Mouse (Mus musculus): ENCODE data around the gene 4930432K21Rik. TPM values are rescaled to one million over a fixed set of nuclear protein-coding genes. Genes with fewer than 3 reads are reported as not detected.

Gene 4930432K21Rik
- polyA plus RNA-seq, 1 experiment from 2014 or later, result 0.83 TPM

- H3K9ac ChIP-seq (ENCODE audit: low read length), result no peak overlapping the region
Measured at GRCm38 (mm10) chr8:84206666-84207065, 58.8 kb downstream of the 4930432K21Rik start.

DNA sequence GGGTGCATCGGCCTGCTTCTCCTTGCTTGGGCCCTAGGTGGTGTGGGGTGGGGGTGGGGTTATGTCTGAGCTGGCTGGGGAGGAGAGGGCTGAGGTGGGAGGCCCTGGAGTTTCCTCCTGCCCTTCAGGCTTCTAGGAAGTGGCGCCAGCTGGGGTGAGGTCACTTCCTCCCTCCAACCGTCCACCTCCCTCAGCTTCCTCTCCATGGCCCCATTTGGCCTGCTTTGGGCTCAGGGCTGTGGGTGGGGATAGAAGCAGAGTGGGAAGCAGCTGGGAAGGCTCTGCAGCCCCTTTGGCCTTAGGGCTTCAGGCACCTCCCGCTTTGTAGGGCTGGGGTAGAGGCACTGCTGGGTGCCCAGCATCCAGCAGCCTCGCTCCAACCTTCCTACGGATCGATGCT, 60.0 kb downstream of the 4930432K21Rik start:
- WGBS, result 62% methylated on average over 7 of the region's 7 CpGs
- H3K27ac ChIP-seq (ENCODE audit: low read depth, low read length), result no peak overlapping the region
- DNase-seq (ENCODE audit: low spot score, missing footprints), result no peak
- H3K36me3 ChIP-seq (ENCODE audit: control insufficient read depth, insufficient read depth, low read length), result peaks cover 8% of the 10 kb centered on the region; the same call in 1 of the 2 replicates
- no peak overlapping the region for H3K4me2 ChIP-seq
- H3K4me1 ChIP-seq (ENCODE audit: control insufficient read depth, insufficient read depth, low read length), result peaks cover 13% of the 10 kb centered on the region; the same call in 1 of the 2 replicates
- H3K27me3 ChIP-seq (ENCODE audit: control insufficient read depth, insufficient read depth, low read length), result no peaks in the 10 kb centered on the region
- H3K9me3 ChIP-seq (ENCODE audit: control insufficient read depth, low read length), result no peaks in the 10 kb centered on the region
- ATAC-seq (ENCODE audit: low FRiP score), result no peak
- no peak overlapping the region for H3K9ac ChIP-seq (ENCODE audit: low read length)
- H3K4me3 ChIP-seq (ENCODE audit: low read depth, low read length), result no peak overlapping the region

More at GRCm38 (mm10) chr8:84206666-84207065, 58.8 kb downstream of the 4930432K21Rik start:
- H3K27me3 ChIP-seq (ENCODE audit: control insufficient read depth, insufficient read depth, low read length), result peaks cover under 1% of the 10 kb centered on the region; the same call in 1 of the 2 replicates
- no peak overlapping the region for H3K4me3 ChIP-seq (ENCODE audit: low read depth, low read length)
- no peak overlapping the region for H3K27ac ChIP-seq (ENCODE audit: low read depth, low read length)
- no peak overlapping the region for H3K4me2 ChIP-seq
- WGBS, result 88% methylated on average over 3 of the region's 3 CpGs
- peaks cover 4% of the 10 kb centered on the region; the same call in 1 of the 2 replicates for H3K36me3 ChIP-seq (ENCODE audit: control insufficient read depth, insufficient read depth, low read length)
- no peaks in the 10 kb centered on the region for H3K9me3 ChIP-seq (ENCODE audit: control insufficient read depth, low read length)
- ATAC-seq (ENCODE audit: low FRiP score) (no peak), DNase-seq (ENCODE audit: low spot score, missing footprints) (no peak)
- H3K4me1 ChIP-seq (ENCODE audit: control insufficient read depth, insufficient read depth, low read length), result peaks cover 13% of the 10 kb centered on the region

GRCm38 (mm10) chr8:84208381-84209380, 60.9 kb downstream of the 4930432K21Rik start:
- no peak overlapping the region for H3K4me2 ChIP-seq
- ATAC-seq (ENCODE audit: low FRiP score), result no peak
- no peak overlapping the region for H3K9ac ChIP-seq (ENCODE audit: low read length)
- no peaks in the 10 kb centered on the region for H3K27me3 ChIP-seq (ENCODE audit: control insufficient read depth, insufficient read depth, low read length)
- H3K4me3 ChIP-seq (ENCODE audit: low read depth, low read length), result no peak overlapping the region
- 46% methylated on average over 17 of the region's 17 CpGs for WGBS
- peaks cover 8% of the 10 kb centered on the region; the same call in 1 of the 2 replicates for H3K36me3 ChIP-seq (ENCODE audit: control insufficient read depth, insufficient read depth, low read length)
- DNase-seq (ENCODE audit: low spot score, missing footprints), result no peak
- H3K9me3 ChIP-seq (ENCODE audit: control insufficient read depth, low read length), result no peaks in the 10 kb centered on the region
- 0 out of 2 replicates have a peak overlapping the region, but pooled peaks have one; percentile 14 for H3K27ac ChIP-seq (ENCODE audit: low read depth, low read length)
- H3K4me1 ChIP-seq (ENCODE audit: control insufficient read depth, insufficient read depth, low read length), result peaks cover 7% of the 10 kb centered on the region; the same call in 1 of the 2 replicates

DNA sequence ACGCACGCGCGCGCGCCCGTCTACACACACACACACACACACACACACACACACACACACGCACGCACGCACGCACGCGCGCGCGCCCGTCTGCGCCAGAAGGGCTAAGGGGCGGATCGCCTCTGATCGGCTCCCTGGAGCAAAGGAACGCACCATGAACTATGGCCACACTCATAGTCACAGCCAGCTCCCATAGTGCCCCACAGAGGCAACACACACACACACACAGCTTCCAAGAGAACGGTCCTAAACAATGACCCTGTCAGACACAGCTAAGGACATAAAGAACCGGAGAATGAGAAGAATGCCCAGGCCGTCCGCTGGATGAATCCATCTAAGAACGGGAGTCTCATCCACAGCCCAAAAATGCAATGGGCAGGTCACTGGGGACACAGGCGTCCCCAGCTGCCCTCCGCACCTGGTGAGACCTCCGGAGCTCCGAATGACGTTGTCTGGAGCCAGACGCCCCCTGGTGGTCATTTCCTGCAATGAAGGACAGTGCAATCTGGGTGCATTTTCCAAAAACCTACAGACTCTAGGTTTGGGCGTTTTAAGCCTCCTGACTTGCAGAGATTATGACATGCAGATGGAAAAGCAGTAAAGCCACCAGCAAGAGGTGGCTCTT, 62.5 kb downstream of the 4930432K21Rik start:
- Histone ChIP-seq H3K9ac (ENCODE audit: low read length) (no peak overlapping the region), H3K27ac (ENCODE audit: low read depth, low read length) (no peak overlapping the region), H3K27me3 (ENCODE audit: control insufficient read depth, insufficient read depth, low read length) (no peaks in the 10 kb centered on the region), H3K36me3 (ENCODE audit: control insufficient read depth, insufficient read depth, low read length) (peaks cover 12% of the 10 kb centered on the region; the same call in 1 of the 2 replicates), H3K9me3 (ENCODE audit: control insufficient read depth, low read length) (no peaks in the 10 kb centered on the region), H3K4me3 (ENCODE audit: low read depth, low read length) (no peak overlapping the region), H3K4me1 (ENCODE audit: control insufficient read depth, insufficient read depth, low read length) (peaks cover 4% of the 10 kb centered on the region; the same call in 1 of the 2 replicates), H3K4me2 (0 out of 2 replicates have a peak overlapping the region, but pooled peaks have one; percentile 4)
- WGBS, result 55% methylated on average over 34 of the region's 34 CpGs
- ATAC-seq (ENCODE audit: low FRiP score), result peak; percentile 47
- DNase-seq (ENCODE audit: low spot score, missing footprints), result peak; percentile 97

DNA sequence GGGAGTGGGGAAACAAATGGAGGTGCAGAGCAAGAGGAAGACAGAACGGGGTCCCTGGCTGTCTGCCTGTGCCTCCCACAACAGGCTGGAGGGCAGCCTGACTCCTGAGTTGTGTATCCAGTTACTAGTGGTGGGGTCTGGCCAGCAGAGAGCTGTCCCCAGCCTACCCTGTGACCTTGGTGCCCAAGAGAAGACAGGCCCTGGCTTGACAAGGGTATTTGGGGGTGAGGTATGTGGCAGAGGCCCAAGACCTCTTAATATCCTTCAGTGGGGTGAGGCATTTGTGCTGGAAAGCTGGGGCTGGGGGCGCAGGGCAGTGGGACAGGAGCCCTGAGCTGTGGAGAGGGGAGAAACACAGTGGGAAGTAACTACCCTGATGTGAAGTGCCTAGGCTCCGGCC, 63.4 kb downstream of the 4930432K21Rik start:
- DNase-seq (ENCODE audit: low spot score, missing footprints) (no peak), ATAC-seq (ENCODE audit: low FRiP score) (no peak)
- Histone ChIP-seq H3K27me3 (ENCODE audit: control insufficient read depth, insufficient read depth, low read length) (no peaks in the 10 kb centered on the region), H3K9me3 (ENCODE audit: control insufficient read depth, low read length) (no peaks in the 10 kb centered on the region), H3K9ac (ENCODE audit: low read length) (no peak overlapping the region), H3K4me2 (no peak overlapping the region), H3K4me3 (ENCODE audit: low read depth, low read length) (no peak overlapping the region), H3K36me3 (ENCODE audit: control insufficient read depth, insufficient read depth, low read length) (peaks cover 17% of the 10 kb centered on the region), H3K4me1 (ENCODE audit: control insufficient read depth, insufficient read depth, low read length) (peaks cover 4% of the 10 kb centered on the region; the same call in 1 of the 2 replicates), H3K27ac (ENCODE audit: low read depth, low read length) (no peak overlapping the region)
- 98% methylated on average over 3 of the region's 3 CpGs for WGBS

GRCm38 (mm10) chr8:84211881-84212563, 64.2 kb downstream of the 4930432K21Rik start:
- WGBS, result 95% methylated on average over 31 of the region's 31 CpGs
- Histone ChIP-seq H3K9ac (ENCODE audit: low read length) (no peak overlapping the region), H3K4me3 (ENCODE audit: low read depth, low read length) (no peak overlapping the region), H3K4me2 (no peak overlapping the region), H3K27me3 (ENCODE audit: control insufficient read depth, insufficient read depth, low read length) (no peaks in the 10 kb centered on the region), H3K9me3 (ENCODE audit: control insufficient read depth, low read length) (no peaks in the 10 kb centered on the region), H3K4me1 (ENCODE audit: control insufficient read depth, insufficient read depth, low read length) (peaks cover 4% of the 10 kb centered on the region; the same call in 1 of the 2 replicates), H3K27ac (ENCODE audit: low read depth, low read length) (no peak overlapping the region), H3K36me3 (ENCODE audit: control insufficient read depth, insufficient read depth, low read length) (peaks cover 17% of the 10 kb centered on the region)
- DNase-seq (ENCODE audit: low spot score, missing footprints) (no peak), ATAC-seq (ENCODE audit: low FRiP score) (no peak)

- ATAC-seq (ENCODE audit: low FRiP score) (no peak), DNase-seq (ENCODE audit: low spot score, missing footprints) (no peak)
- Histone ChIP-seq H3K27ac (ENCODE audit: low read depth, low read length) (no peak overlapping the region), H3K36me3 (ENCODE audit: control insufficient read depth, insufficient read depth, low read length) (peaks cover 17% of the 10 kb centered on the region), H3K27me3 (ENCODE audit: control insufficient read depth, insufficient read depth, low read length) (no peaks in the 10 kb centered on the region), H3K4me1 (ENCODE audit: control insufficient read depth, insufficient read depth, low read length) (peaks cover 4% of the 10 kb centered on the region; the same call in 1 of the 2 replicates), H3K4me2 (no peak overlapping the region), H3K9me3 (ENCODE audit: control insufficient read depth, low read length) (no peaks in the 10 kb centered on the region), H3K9ac (ENCODE audit: low read length) (no peak overlapping the region), H3K4me3 (ENCODE audit: low read depth, low read length) (no peak overlapping the region)
- WGBS, result 90% methylated on average over 4 of the region's 4 CpGs
Measured at GRCm38 (mm10) chr8:84213277-84213676, 65.5 kb downstream of the 4930432K21Rik start.

DNA sequence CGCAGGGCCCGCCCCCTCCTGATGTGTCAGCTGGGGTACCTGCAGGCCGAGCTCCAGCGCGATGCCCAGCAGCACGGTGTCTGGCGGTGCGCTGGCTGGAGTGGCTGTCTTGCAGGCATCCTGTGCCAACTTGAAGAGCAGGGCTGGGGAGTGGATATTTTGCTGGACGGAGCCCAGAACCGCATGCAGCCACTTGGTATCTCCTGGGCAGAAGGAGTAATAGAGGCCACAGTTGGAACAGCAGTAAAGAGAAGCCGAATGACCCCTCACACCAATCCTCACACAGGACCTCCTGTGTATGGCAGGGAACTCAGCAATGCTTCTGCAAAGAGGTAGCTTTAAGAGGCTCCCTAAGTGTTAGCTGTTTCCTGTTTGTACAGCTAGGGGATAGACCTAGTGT, 69.4 kb downstream of the 4930432K21Rik start:
- Histone ChIP-seq H3K27me3 (ENCODE audit: control insufficient read depth, insufficient read depth, low read length) (no peaks in the 10 kb centered on the region), H3K36me3 (ENCODE audit: control insufficient read depth, insufficient read depth, low read length) (peaks cover 26% of the 10 kb centered on the region), H3K4me1 (ENCODE audit: control insufficient read depth, insufficient read depth, low read length) (no peaks in the 10 kb centered on the region), H3K4me2 (no peak overlapping the region), H3K9me3 (ENCODE audit: control insufficient read depth, low read length) (no peaks in the 10 kb centered on the region), H3K9ac (ENCODE audit: low read length) (no peak overlapping the region), H3K27ac (ENCODE audit: low read depth, low read length) (no peak overlapping the region), H3K4me3 (ENCODE audit: low read depth, low read length) (no peak overlapping the region)
- ATAC-seq (ENCODE audit: low FRiP score), result no peak
- peak; percentile 66 for DNase-seq (ENCODE audit: low spot score, missing footprints)
- WGBS, result 94% methylated on average over 11 of the region's 11 CpGs

Measured in midbrain, embryonic 11.5 days (tissue).